Mouse (Mus musculus): ENCODE data around the gene Hbb-bh2. TPM values are rescaled to one million over a fixed set of nuclear protein-coding genes. Genes with fewer than 3 reads are reported as not detected.

The Hbb-bh2 gene
- not detected for total RNA-seq (2023)

GRCm38 (mm10) chr7:103840268-103840667 lies at the start of gene Hbb-bh2:
Hbb-bh2 (minus strand) TSS chr7:103840520.

GRCm38 (mm10) chr7:103886152-103886551 lies 45.8 kb upstream of the Hbb-bh2 start, which contains the start of gene Olfr66:
Olfr66 (minus strand) TSS chr7:103886252.

GRCm38 (mm10) chr7:103853090-103853489 lies 12.8 kb upstream of the Hbb-bh2 start, which contains the start of gene Hbb-y:
Hbb-y (minus strand) TSS chr7:103853216.

GRCm38 (mm10) chr7:103843034-103843433 lies 2.7 kb upstream of the Hbb-bh2 start, which contains the start of gene Hbb-bh1:
Hbb-bh1 (minus strand) TSS chr7:103843164.

GRCm38 (mm10) chr7:103827808-103828207 lies 12.5 kb downstream of the Hbb-bh2 start, which contains the start of gene Hbb-bs:
Hbb-bs (minus strand) TSS chr7:103828096.

GRCm38 (mm10) chr7:103813766-103814165 lies 26.6 kb downstream of the Hbb-bh2 start, which contains the start of gene Hbb-bt:
Hbb-bt (minus strand) TSS chr7:103813996.

GRCm38 (mm10) chr7:103791721-103792120 lies 48.6 kb downstream of the Hbb-bh2 start, which contains the start of gene Olfr67:
Olfr67 (minus strand) TSS chr7:103791821.

Other genes starting within 250 kb of the Hbb-bh2 start
- gene Olfr619, start 239.9 kb downstream of the Hbb-bh2 start, total RNA-seq (2023), result not detected
- gene Olfr620, start 228.0 kb downstream of the Hbb-bh2 start, total RNA-seq (2023), result not detected
- not detected for gene Olfr622, start 197.8 kb downstream of the Hbb-bh2 start, total RNA-seq (2023)
- not detected for gene Olfr623, start 176.8 kb downstream of the Hbb-bh2 start, total RNA-seq (2023)
- not detected for gene Olfr624, start 169.3 kb downstream of the Hbb-bh2 start, total RNA-seq (2023)
- gene Olfr625-ps1, start 157.8 kb downstream of the Hbb-bh2 start, total RNA-seq (2023), result not detected
- not detected for gene Olfr243, start 125.8 kb downstream of the Hbb-bh2 start, total RNA-seq (2023)
- not detected for gene Olfr628, start 110.1 kb downstream of the Hbb-bh2 start, total RNA-seq (2023)
- not detected for gene Olfr629, start 95.6 kb downstream of the Hbb-bh2 start, total RNA-seq (2023)
- not detected for gene Olfr630, start 83.2 kb downstream of the Hbb-bh2 start, total RNA-seq (2023)
- gene Olfr69, start 68.9 kb downstream of the Hbb-bh2 start, total RNA-seq (2023), result not detected
- not detected for gene Olfr68, start 60.8 kb downstream of the Hbb-bh2 start, total RNA-seq (2023)
- not detected for gene Olfr67, start 48.7 kb downstream of the Hbb-bh2 start, total RNA-seq (2023)
- 328 TPM for gene Hbb-bt, start 26.5 kb downstream of the Hbb-bh2 start, total RNA-seq (2023)
- gene Hbb-bs, start 12.4 kb downstream of the Hbb-bh2 start, total RNA-seq (2023), result 2,192 TPM
- gene Hbb-bh1, start 2.6 kb upstream of the Hbb-bh2 start, total RNA-seq (2023), result not detected
- gene Hbb-y, start 12.7 kb upstream of the Hbb-bh2 start, total RNA-seq (2023), result not detected
- gene Olfr66, start 45.7 kb upstream of the Hbb-bh2 start, total RNA-seq (2023), result not detected
- not detected for gene Olfr64, start 54.0 kb upstream of the Hbb-bh2 start, total RNA-seq (2023)
- not detected for gene Olfr65, start 63.0 kb upstream of the Hbb-bh2 start, total RNA-seq (2023)
- gene Olfr631, start 88.3 kb upstream of the Hbb-bh2 start, total RNA-seq (2023), result not detected
- not detected for gene Olfr632, start 93.8 kb upstream of the Hbb-bh2 start, total RNA-seq (2023)
- gene Olfr633, start 103.9 kb upstream of the Hbb-bh2 start, total RNA-seq (2023), result not detected
- not detected for gene Olfr635, start 130.6 kb upstream of the Hbb-bh2 start, total RNA-seq (2023)
- not detected for gene Olfr638, start 158.2 kb upstream of the Hbb-bh2 start, total RNA-seq (2023)
- gene Olfr639, start 176.8 kb upstream of the Hbb-bh2 start, total RNA-seq (2023), result not detected
- gene Olfr640, start 185.1 kb upstream of the Hbb-bh2 start, total RNA-seq (2023), result not detected
- not detected for gene Olfr641, start 194.9 kb upstream of the Hbb-bh2 start, total RNA-seq (2023)
- not detected for gene Olfr642, start 212.1 kb upstream of the Hbb-bh2 start, total RNA-seq (2023)
- not detected for gene 4930516K23Rik, start 220.9 kb upstream of the Hbb-bh2 start, total RNA-seq (2023)
- not detected for gene Olfr644, start 231.3 kb upstream of the Hbb-bh2 start, total RNA-seq (2023)
- gene Olfr645, start 244.9 kb upstream of the Hbb-bh2 start, total RNA-seq (2023), result not detected

All from CD8-positive naive resting alpha-beta T cell, adult 57 days (primary cell).